ENCODE assay signal across 29 mouse cellular contexts in genomic region chr7:102478425-102478824, GRCm38 (mm10). TPM values are rescaled to one million over a fixed set of nuclear protein-coding genes. Genes with fewer than 3 reads are reported as not detected.
A peak's percentile ranks its signal among the peaks of the same experiment; 100 is the strongest.
DNase-seq lines count a peak whose midpoint lies in the region; ATAC-seq and TF ChIP-seq lines count a peak whose summit lies in the region.
"Had no signal": no experiment of that assay in that cellular context is flagged by ENCODE, and none has a peak within 500 bp of the region (broad histone marks: within the 10 kb centered on the region; RNA-seq: fewer than 3 reads in every experiment).

No protein-coding gene starts in this region.

- 0 out of 2 replicates have a peak overlapping the region, but pooled peaks have one; percentile 41 for H3K27ac ChIP-seq in testis, adult 2 months (ENCODE audit: control insufficient read depth, insufficient read depth, low read depth, low read length)
- H3K27ac ChIP-seq in liver, embryonic 13.5 days, result no peak overlapping the region
- no peak overlapping the region for H3K27ac ChIP-seq in midbrain, embryonic 10.5 days (replicated peaks)
- H3K27ac ChIP-seq: embryonic facial prominence, embryonic 15.5 days; forebrain, embryonic 12.5 days; hindbrain, embryonic 15.5 days had no signal

- H3K36me3 ChIP-seq in testis, adult 2 months (ENCODE audit: control insufficient read depth, insufficient read depth, low read length), result peaks cover 2% of the 10 kb centered on the region; the same call in 1 of the 2 replicates
- H3K36me3 ChIP-seq in liver, embryonic 13.5 days, result 0 out of 2 replicates have a peak, but pooled peaks cover 3% of the 10 kb centered on the region
- H3K36me3 ChIP-seq in midbrain, embryonic 10.5 days, result peaks cover 8% of the 10 kb centered on the region; the same call in 1 of the 2 replicates
- H3K36me3 ChIP-seq: embryonic facial prominence, embryonic 15.5 days; heart, embryonic 12.5 days; hindbrain, embryonic 15.5 days had no signal

- H3K4me1 ChIP-seq in testis, adult 2 months (ENCODE audit: control insufficient read depth, insufficient read depth, low read length), result peaks cover 2% of the 10 kb centered on the region; the same call in 1 of the 2 replicates
- H3K4me1 ChIP-seq in liver, embryonic 13.5 days (replicated peaks), result peaks cover 14% of the 10 kb centered on the region
- no peaks in the 10 kb centered on the region for H3K4me1 ChIP-seq in midbrain, embryonic 10.5 days
- H3K4me1 ChIP-seq: forebrain, embryonic 12.5 days; hindbrain, embryonic 15.5 days had no signal

- ATAC-seq in liver, embryonic 13.5 days (ENCODE audit: low read depth), result 0 out of 2 replicates have a peak, but pooled peaks have one; percentile 21
- ATAC-seq: forebrain, postnatal 0 days had no signal

- H3K9me3 ChIP-seq in liver, embryonic 13.5 days (replicated peaks), result no peaks in the 10 kb centered on the region
- H3K9me3 ChIP-seq in midbrain, embryonic 10.5 days (replicated peaks), result no peaks in the 10 kb centered on the region
- H3K9me3 ChIP-seq: embryonic facial prominence, embryonic 15.5 days; forebrain, embryonic 12.5 days; heart, embryonic 12.5 days; hindbrain, embryonic 15.5 days had no signal

- H3K4me3 ChIP-seq in testis, adult 2 months (ENCODE audit: control insufficient read depth, low read depth, low read length), result no peak overlapping the region
- H3K4me3 ChIP-seq in liver, embryonic 13.5 days (replicated peaks), result no peak overlapping the region
- H3K4me3 ChIP-seq in midbrain, embryonic 10.5 days, result no peak overlapping the region
- H3K4me3 ChIP-seq: embryonic facial prominence, embryonic 15.5 days; forebrain, embryonic 12.5 days; heart, embryonic 12.5 days; hindbrain, embryonic 15.5 days had no signal

- no peaks in the 10 kb centered on the region for H3K27me3 ChIP-seq in testis, adult 2 months (ENCODE audit: control insufficient read depth, insufficient read depth, low read length)
- H3K27me3 ChIP-seq in liver, embryonic 13.5 days, result no peaks in the 10 kb centered on the region
- H3K27me3 ChIP-seq in midbrain, embryonic 10.5 days (ENCODE audit: low read depth, poor library complexity, severe bottlenecking), result no peaks in the 10 kb centered on the region
- H3K27me3 ChIP-seq: CH12.LX; embryonic facial prominence, embryonic 15.5 days; forebrain, embryonic 12.5 days; heart, embryonic 12.5 days; hindbrain, embryonic 15.5 days had no signal

- no peak for TF ChIP-seq CTCF in testis, adult 2 months (IDR thresholded peaks at IDR 0.05; ENCODE audit: control insufficient read depth, insufficient read depth, insufficient replicate concordance, low read depth, low read length)

- intact Hi-C loops in heart, postnatal 14 days (cut with DNase I), result no loop called here

- H3K4me2 ChIP-seq in liver, embryonic 13.5 days, result no peak overlapping the region
- H3K4me2 ChIP-seq: embryonic facial prominence, embryonic 15.5 days; forebrain, embryonic 12.5 days; heart, embryonic 12.5 days; hindbrain, embryonic 15.5 days had no signal

- peak; percentile 76 for DNase-seq in heart, adult 11 months
- no peak for DNase-seq in heart, postnatal 14 days
- DNase-seq in testis, postnatal 14 days (ENCODE audit: low spot score), result no peak
- DNase-seq in liver, embryonic 13.5 days, result no peak
- DNase-seq in layer of hippocampus, adult 18-20 months (ENCODE audit: low spot score in 2 of 2), result no peak
- no peak for DNase-seq in thymus, postnatal 10 days (ENCODE audit: low spot score in 2 of 2)
- DNase-seq in midbrain, embryonic 10.5 days (ENCODE audit: low spot score), result no peak
- DNase-seq: adrenal gland, adult 8-10 months; adrenal gland, postnatal 36 days; cerebellum, adult 11 months; cerebellum, adult 8-10 months; cerebellum, postnatal 14 days; embryo, embryonic 11 days; forebrain, postnatal 0 days; gastrocnemius, postnatal 14 days; heart, postnatal 36 days had no signal

- WGBS in liver, embryonic 13.5 days (ENCODE audit: insufficient replicate concordance), result 70% methylated on average over 4 of the region's 4 CpGs
- 90% methylated on average over 4 of the region's 4 CpGs for WGBS in midbrain, embryonic 10.5 days

- H3K9ac ChIP-seq in liver, embryonic 13.5 days, result no peak overlapping the region
- H3K9ac ChIP-seq: embryonic facial prominence, embryonic 15.5 days; forebrain, embryonic 12.5 days; forebrain, postnatal 0 days; heart, embryonic 12.5 days; hindbrain, embryonic 15.5 days had no signal

- no peak for TF ChIP-seq POLR2A in testis, adult 2 months (IDR thresholded peaks at IDR 0.05; ENCODE audit: control insufficient read depth, low read depth, low read length)

RNA-seq across cellular contexts. Expression of gene Olfr543, which starts 3.1 kb away (rescaled TPM):
- not detected for total RNA-seq in heart, postnatal 14 days (2021)
- 0.12 TPM in 1 of 2 replicates, not detected in the other for polyA plus RNA-seq in testis, adult 2 months (2012; rRNA removed)
- polyA plus RNA-seq in liver, embryonic 13.5 days (2015; fragmentation: Nextera tagmentation; extraction: Ambion mirVana), result 0.38 and 0.40 TPM in 2 replicates
- not detected for total RNA-seq in layer of hippocampus, adult 18-20 months (2021)
- polyA plus RNA-seq in midbrain, embryonic 10.5 days (2016; fragmentation: Nextera tagmentation; extraction: Ambion mirVana), result 0.35 TPM in 2 replicates
- total RNA-seq: adrenal gland, adult 8-10 months; adrenal gland, postnatal 36 days; CH12.LX; common myeloid progenitor, adult 5-6 weeks; forebrain, postnatal 0 days; gastrocnemius, adult 18-20 months; gastrocnemius, postnatal 14 days; heart, adult 8-10 months; heart, postnatal 36 days had no signal

RNA-seq across cellular contexts. Expression of gene Olfr544, which starts 9.7 kb away (rescaled TPM):
- not detected for total RNA-seq in heart, postnatal 14 days (2021)
- polyA plus RNA-seq in testis, adult 2 months (2012; rRNA removed), result not detected in 2 replicates
- 0.03 and 0.13 TPM in 2 replicates for polyA plus RNA-seq in liver, embryonic 13.5 days (2015; fragmentation: Nextera tagmentation; extraction: Ambion mirVana)
- not detected for total RNA-seq in layer of hippocampus, adult 18-20 months (2021)
- 0.11 and 0.17 TPM in 2 replicates for polyA plus RNA-seq in midbrain, embryonic 10.5 days (2016; fragmentation: Nextera tagmentation; extraction: Ambion mirVana)
- total RNA-seq: adrenal gland, adult 8-10 months; adrenal gland, postnatal 36 days; CH12.LX; common myeloid progenitor, adult 5-6 weeks; forebrain, postnatal 0 days; gastrocnemius, adult 18-20 months; gastrocnemius, postnatal 14 days; heart, adult 8-10 months; heart, postnatal 36 days had no signal
- polyA plus RNA-seq: embryonic facial prominence, embryonic 11.5 days; gonadal fat pad, adult 2 months had no signal

RNA-seq across cellular contexts. Expression of gene Olfr545, which starts 20.9 kb away (rescaled TPM):
- total RNA-seq in heart, postnatal 14 days (2021), result not detected
- not detected in 2 replicates for polyA plus RNA-seq in testis, adult 2 months (2012; rRNA removed)
- not detected in 2 replicates for polyA plus RNA-seq in liver, embryonic 13.5 days (2015; fragmentation: Nextera tagmentation; extraction: Ambion mirVana)
- not detected for total RNA-seq in layer of hippocampus, adult 18-20 months (2021)
- 0.05 and 0.11 TPM in 2 replicates for polyA plus RNA-seq in midbrain, embryonic 10.5 days (2016; fragmentation: Nextera tagmentation; extraction: Ambion mirVana)
- total RNA-seq: adrenal gland, adult 8-10 months; adrenal gland, postnatal 36 days; CH12.LX; common myeloid progenitor, adult 5-6 weeks; gastrocnemius, adult 18-20 months; gastrocnemius, postnatal 14 days; heart, adult 8-10 months; heart, postnatal 36 days had no signal
- polyA plus RNA-seq: embryonic facial prominence, embryonic 11.5 days; embryonic facial prominence, embryonic 15.5 days; forebrain, embryonic 12.5 days; gonadal fat pad, adult 2 months; heart, embryonic 12.5 days; heart, embryonic 16.5 days; hindbrain, embryonic 11.5 days had no signal

RNA-seq across cellular contexts. Expression of gene Rrm1, which starts 36.9 kb away (rescaled TPM):
- 10 to 100 TPM; 14.4 to 19.1 TPM for total RNA-seq in heart, postnatal 14 days (2021)
- polyA plus RNA-seq in testis, adult 2 months (2012; rRNA removed), result 18.8 and 27.6 TPM in 2 replicates
- 223 and 242 TPM in 2 replicates for polyA plus RNA-seq in liver, embryonic 13.5 days (2015; fragmentation: Nextera tagmentation; extraction: Ambion mirVana)
- 10 to 100 TPM in 1 of 2 experiments, 1 to 10 TPM in 1; 9.4 to 11.4 TPM for total RNA-seq in layer of hippocampus, adult 18-20 months (2021)
- polyA plus RNA-seq in midbrain, embryonic 10.5 days (2016; fragmentation: Nextera tagmentation; extraction: Ambion mirVana), result 274 TPM in 2 replicates

RNA-seq across cellular contexts. Expression of gene Olfr547, which starts 56.1 kb away (rescaled TPM):
- not detected for total RNA-seq in heart, postnatal 14 days (2021)
- polyA plus RNA-seq in testis, adult 2 months (2012; rRNA removed), result not detected in 2 replicates
- not detected in 2 replicates for polyA plus RNA-seq in liver, embryonic 13.5 days (2015; fragmentation: Nextera tagmentation; extraction: Ambion mirVana)
- total RNA-seq in layer of hippocampus, adult 18-20 months (2021), result not detected
- polyA plus RNA-seq in midbrain, embryonic 10.5 days (2016; fragmentation: Nextera tagmentation; extraction: Ambion mirVana), result not detected in 2 replicates
- total RNA-seq: adrenal gland, adult 8-10 months; adrenal gland, postnatal 36 days; CH12.LX; common myeloid progenitor, adult 5-6 weeks; forebrain, postnatal 0 days; gastrocnemius, adult 18-20 months; gastrocnemius, postnatal 14 days; heart, adult 8-10 months; heart, postnatal 36 days had no signal
- polyA plus RNA-seq: embryonic facial prominence, embryonic 11.5 days; embryonic facial prominence, embryonic 15.5 days; forebrain, embryonic 12.5 days; forebrain, postnatal 0 days; gonadal fat pad, adult 2 months; heart, embryonic 12.5 days; heart, embryonic 16.5 days; hindbrain, embryonic 11.5 days; hindbrain, embryonic 15.5 days had no signal
